Mouse (Mus musculus) heart, embryonic 16.5 days (tissue): ENCODE measurements around the gene Rap1gap2. TPM values are rescaled to one million over a fixed set of nuclear protein-coding genes. Genes with fewer than 3 reads are reported as not detected.

Experiments used
- ATAC-seq: fragments of 200-750 bp; cut with Nextera tagmentation; replicated peaks from 2 replicates; pipeline ENCODE4 v1.8.0; 2017; ENCODE audit warnings: moderate number of reproducible peaks; ENCODE audit not compliant: insufficient read depth, low FRiP score; ENCODE audit errors: extremely low read depth
- H3K27ac ChIP-seq: fragments of 300-500 bp; sonication (generic); 2 replicates; pipeline ENCODE4 v1.5.1; 2014; ENCODE audit warnings: mild to moderate bottlenecking, low read length, control low read depth, moderate library complexity
- H3K27me3 ChIP-seq: fragments of 300-500 bp; sonication (generic); 2 replicates; pipeline ENCODE4 v1.6.1; 2014; ENCODE audit warnings: low read length, mixed read lengths; ENCODE audit not compliant: control insufficient read depth, insufficient read depth
- H3K36me3 ChIP-seq: fragments of 300-500 bp; sonication (generic); 2 replicates; pipeline ENCODE4 v1.6.1; 2014; ENCODE audit not compliant: control insufficient read depth, insufficient read depth
- H3K4me1 ChIP-seq: fragments of 300-500 bp; sonication (generic); 2 replicates; pipeline ENCODE4 v1.6.1; 2014; ENCODE audit warnings: low read length, mixed read lengths; ENCODE audit not compliant: control insufficient read depth, insufficient read depth
- H3K4me2 ChIP-seq: fragments of 300-500 bp; sonication (generic); 2 replicates; pipeline ENCODE4 v1.6.1; 2014; ENCODE audit warnings: low read depth, mild to moderate bottlenecking, control low read depth, low read length
- H3K4me3 ChIP-seq: fragments of 300-500 bp; sonication (generic); 2 replicates; pipeline ENCODE4 v1.5.1; 2014; ENCODE audit warnings: mild to moderate bottlenecking, control low read depth, low read length
- H3K9ac ChIP-seq: fragments of 300-500 bp; sonication (generic); 2 replicates; pipeline ENCODE4 v1.6.1; 2014; ENCODE audit warnings: low read length, control low read depth
- H3K9me3 ChIP-seq: fragments of 300-500 bp; sonication (generic); replicated peaks from 2 replicates; pipeline ENCODE4 v1.6.1; 2016; ENCODE audit warnings: low read length; ENCODE audit not compliant: control insufficient read depth
- WGBS: fragments of 180-500 bp; shearing (Covaris S2); extraction: QIAGEN DNeasy Blood & Tissue Kit; methylation state at CpG from one replicate; pipeline ENCODE4 v1.1.7; 2014; 5-methylcytosine and 5-hydroxymethylcytosine counted together
- polyA plus RNA-seq: library from polyadenylated mRNA; unstranded; fragments of >200 nt; fragmentation: Nextera tagmentation; extraction: Ambion mirVana; gene quantifications from 2 replicates; pipeline ENCODE4 v1.2.1, GENCODE M21; 2015

Rap1gap2 gene
- 2.0 and 3.0 TPM in 2 replicates for polyA plus RNA-seq

DNA sequence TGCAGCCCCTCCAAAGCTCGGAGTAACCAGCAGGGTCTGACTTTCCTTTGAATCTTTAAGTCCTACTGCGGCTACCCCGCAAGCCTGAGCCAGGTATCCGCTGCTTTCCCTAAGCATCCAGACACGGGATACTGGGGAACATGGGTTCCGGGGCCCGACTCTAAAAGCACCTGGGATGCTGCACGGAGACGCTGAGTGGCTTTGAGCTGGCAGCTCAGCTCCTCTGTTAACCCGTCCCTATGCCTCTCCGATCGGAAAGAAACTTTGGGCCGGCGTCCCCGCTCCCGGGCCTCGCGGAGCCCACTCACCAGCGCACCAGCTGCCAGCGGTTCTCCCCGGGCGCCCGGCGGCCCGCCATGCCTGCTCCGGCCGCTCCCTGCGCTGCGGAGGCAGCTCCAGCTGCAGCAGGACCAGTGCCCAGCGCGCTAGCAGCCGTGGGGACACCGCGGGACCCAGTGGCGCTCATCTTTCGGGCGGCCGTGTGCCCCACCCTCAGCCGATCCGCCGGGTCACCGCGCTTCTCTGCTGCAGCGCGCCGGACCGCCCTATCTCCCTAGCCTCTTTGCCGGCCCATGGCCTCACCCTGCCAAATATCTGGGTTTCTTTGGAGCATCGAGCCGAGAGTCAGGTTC lies at the start of gene Rap1gap2:
Gene Rap1gap2, minus strand, starts transcription at position 371 of the 632 bp plus-strand sequence.
- Histone ChIP-seq H3K9me3 (no peaks in the 10 kb centered on the region), H3K4me3 (peak within 1 kb of the TSS; percentile 48), H3K36me3 (no peaks in the 10 kb centered on the region), H3K4me1 (0 out of 2 replicates have a peak, but pooled peaks cover 10% of the 10 kb centered on the region), H3K9ac (peak within 1 kb of the TSS; percentile 42; the same call in 1 of the 2 replicates), H3K4me2 (peak within 1 kb of the TSS; percentile 74), H3K27ac (no peak within 1 kb of the TSS), H3K27me3 (peaks cover 34% of the 10 kb centered on the region)
- no peak for ATAC-seq
- WGBS = 2% methylated on average over 50 of the region's 50 CpGs

DNA sequence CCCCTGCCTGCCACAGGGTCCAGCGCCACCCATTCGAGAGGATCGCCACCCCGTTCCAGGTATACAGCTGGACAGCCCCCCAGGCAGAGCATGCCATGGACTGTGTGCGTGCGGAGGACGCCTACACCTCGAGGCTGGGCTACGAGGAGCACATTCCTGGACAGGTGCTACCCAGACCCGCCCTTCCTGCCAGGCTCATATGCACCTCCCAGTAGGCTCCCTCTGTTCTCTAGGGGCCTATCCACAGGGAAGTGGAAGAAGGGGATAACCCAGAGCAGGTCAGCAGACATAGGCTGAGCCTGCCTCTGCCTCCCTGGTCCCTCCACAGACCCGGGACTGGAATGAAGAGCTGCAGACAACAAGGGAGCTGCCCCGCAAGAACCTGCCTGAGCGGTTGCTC lies 49.6 kb upstream of the Rap1gap2 start:
- Histone ChIP-seq H3K4me3 (no peak overlapping the region), H3K27ac (no peak overlapping the region), H3K27me3 (no peaks in the 10 kb centered on the region), H3K4me1 (peaks cover 3% of the 10 kb centered on the region; the same call in 1 of the 2 replicates), H3K9ac (no peak overlapping the region), H3K9me3 (no peaks in the 10 kb centered on the region), H3K36me3 (peaks cover 85% of the 10 kb centered on the region), H3K4me2 (no peak overlapping the region)
- no peak for ATAC-seq
- WGBS = 92% methylated on average over 13 of the region's 13 CpGs

DNA sequence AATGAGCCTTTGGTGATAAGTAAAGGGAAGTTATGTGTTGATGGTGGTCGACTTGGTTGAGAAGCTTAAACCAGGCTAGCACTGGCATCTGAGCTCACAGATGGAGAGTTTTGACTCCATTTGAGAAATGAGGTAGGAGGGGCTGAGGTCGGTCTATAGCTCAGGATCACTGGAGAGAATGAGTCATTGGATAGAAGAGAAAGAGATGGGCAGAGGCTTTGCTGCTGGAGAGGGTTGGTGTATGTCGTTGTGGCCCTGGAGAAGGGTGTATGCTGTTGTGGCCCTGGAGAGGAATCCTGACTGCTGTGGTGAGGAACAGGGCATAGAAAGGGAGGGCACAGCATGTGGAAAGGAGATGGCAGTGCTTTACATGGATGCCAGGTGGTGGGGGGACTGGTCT lies 45.2 kb upstream of the Rap1gap2 start:
- H3K4me2 ChIP-seq = no peak overlapping the region
- no peaks in the 10 kb centered on the region for H3K9me3 ChIP-seq
- 69% methylated on average over 3 of the region's 3 CpGs for WGBS
- no peak overlapping the region for H3K27ac ChIP-seq
- no peak overlapping the region for H3K9ac ChIP-seq
- ATAC-seq = no peak
- peaks cover 44% of the 10 kb centered on the region for H3K36me3 ChIP-seq
- H3K27me3 ChIP-seq = no peaks in the 10 kb centered on the region
- no peak overlapping the region for H3K4me3 ChIP-seq
- peaks cover 45% of the 10 kb centered on the region for H3K4me1 ChIP-seq

DNA sequence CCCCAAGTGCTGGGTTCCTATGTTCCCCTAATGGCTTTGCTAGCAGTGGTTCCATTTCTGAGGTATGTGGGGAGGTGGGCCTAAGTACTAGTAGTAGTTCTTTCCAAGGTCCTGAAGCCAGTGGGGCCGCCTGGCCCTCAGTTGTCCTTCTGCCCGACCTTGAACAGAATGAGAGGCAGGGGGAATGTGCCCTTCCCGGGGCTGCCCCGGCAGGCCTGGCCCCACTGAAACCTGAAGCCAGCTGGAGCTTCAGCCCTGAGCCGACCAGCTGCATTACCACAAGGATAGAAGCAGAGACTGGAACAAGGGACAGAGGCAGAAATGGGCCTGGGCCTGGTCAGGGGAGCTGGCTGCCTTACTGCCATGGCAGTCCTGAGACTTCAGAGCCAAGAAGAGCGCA lies 42.7 kb upstream of the Rap1gap2 start:
- peak overlapping the region; percentile 26 for H3K4me3 ChIP-seq
- H3K36me3 ChIP-seq = peaks cover 19% of the 10 kb centered on the region
- peak overlapping the region; percentile 64 for H3K4me2 ChIP-seq
- peak overlapping the region; percentile 70 for H3K9ac ChIP-seq
- no peaks in the 10 kb centered on the region for H3K27me3 ChIP-seq
- ATAC-seq = peak; percentile 43
- no peaks in the 10 kb centered on the region for H3K9me3 ChIP-seq
- 43% methylated on average over 6 of the region's 6 CpGs for WGBS
- peaks cover 54% of the 10 kb centered on the region for H3K4me1 ChIP-seq
- H3K27ac ChIP-seq = peak overlapping the region; percentile 95

DNA sequence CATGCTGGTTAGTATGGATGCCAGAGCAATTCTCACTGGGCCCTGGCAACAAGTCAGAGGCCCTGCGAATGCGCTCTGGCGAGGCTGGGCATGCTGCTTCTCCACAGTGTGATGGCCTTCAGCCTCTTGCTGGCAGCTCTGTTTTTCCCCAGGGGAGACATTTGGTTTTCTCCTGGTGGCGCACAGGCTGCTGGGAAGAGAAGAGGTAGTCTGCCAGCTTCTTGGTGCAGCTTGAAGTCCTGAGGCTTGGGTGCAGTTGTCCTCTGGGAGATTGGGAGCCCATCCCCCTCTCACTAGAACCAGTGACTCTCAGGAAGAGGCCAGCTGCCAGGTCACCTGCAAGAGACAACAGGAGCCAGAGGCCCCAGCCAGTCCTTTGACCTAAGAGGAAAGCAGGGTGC lies 42.1 kb upstream of the Rap1gap2 start:
- 63% methylated on average over 4 of the region's 4 CpGs for WGBS
- Histone ChIP-seq H3K4me2 (peak overlapping the region; percentile 64), H3K36me3 (peaks cover 13% of the 10 kb centered on the region), H3K4me3 (peak overlapping the region; percentile 26), H3K9ac (peak overlapping the region; percentile 70), H3K27ac (peak overlapping the region; percentile 95), H3K4me1 (peaks cover 54% of the 10 kb centered on the region), H3K27me3 (no peaks in the 10 kb centered on the region), H3K9me3 (no peaks in the 10 kb centered on the region)
- ATAC-seq = peak; percentile 23; the same call in 1 of the 2 replicates

DNA sequence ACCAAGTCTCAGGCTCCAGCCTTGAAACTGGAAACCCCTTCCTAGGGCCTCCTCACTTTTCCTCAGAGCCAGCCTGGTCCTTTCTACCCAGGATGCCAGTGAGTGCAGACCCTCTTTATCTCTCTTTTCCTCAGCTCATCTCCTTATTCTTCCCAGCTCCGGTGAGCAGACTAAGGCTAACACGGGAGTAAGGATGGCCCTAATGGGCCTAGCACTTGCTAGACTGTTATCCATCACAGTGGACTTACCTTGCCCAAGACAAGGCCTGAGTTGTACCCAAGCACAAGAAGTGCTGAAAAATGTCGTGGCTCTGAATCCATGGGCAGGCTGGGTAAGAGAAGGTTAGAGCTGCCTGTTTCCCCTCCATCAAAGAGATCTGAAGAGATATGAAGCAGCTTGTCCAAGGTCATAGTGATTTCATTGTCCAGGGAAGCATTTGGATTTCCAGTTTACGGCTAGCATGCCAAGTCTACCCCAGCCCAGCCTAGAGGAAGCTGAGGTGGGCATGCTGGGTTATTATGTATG lies 39.9 kb upstream of the Rap1gap2 start:
- WGBS = 23% methylated on average over 4 of the region's 4 CpGs
- H3K9ac ChIP-seq = peak overlapping the region; percentile 98
- no peak for ATAC-seq
- peak overlapping the region; percentile 64 for H3K4me2 ChIP-seq
- H3K27ac ChIP-seq = peak overlapping the region; percentile 93
- H3K36me3 ChIP-seq = no peaks in the 10 kb centered on the region
- no peaks in the 10 kb centered on the region for H3K9me3 ChIP-seq
- H3K4me1 ChIP-seq = peaks cover 54% of the 10 kb centered on the region
- peak overlapping the region; percentile 75 for H3K4me3 ChIP-seq
- H3K27me3 ChIP-seq = no peaks in the 10 kb centered on the region

DNA sequence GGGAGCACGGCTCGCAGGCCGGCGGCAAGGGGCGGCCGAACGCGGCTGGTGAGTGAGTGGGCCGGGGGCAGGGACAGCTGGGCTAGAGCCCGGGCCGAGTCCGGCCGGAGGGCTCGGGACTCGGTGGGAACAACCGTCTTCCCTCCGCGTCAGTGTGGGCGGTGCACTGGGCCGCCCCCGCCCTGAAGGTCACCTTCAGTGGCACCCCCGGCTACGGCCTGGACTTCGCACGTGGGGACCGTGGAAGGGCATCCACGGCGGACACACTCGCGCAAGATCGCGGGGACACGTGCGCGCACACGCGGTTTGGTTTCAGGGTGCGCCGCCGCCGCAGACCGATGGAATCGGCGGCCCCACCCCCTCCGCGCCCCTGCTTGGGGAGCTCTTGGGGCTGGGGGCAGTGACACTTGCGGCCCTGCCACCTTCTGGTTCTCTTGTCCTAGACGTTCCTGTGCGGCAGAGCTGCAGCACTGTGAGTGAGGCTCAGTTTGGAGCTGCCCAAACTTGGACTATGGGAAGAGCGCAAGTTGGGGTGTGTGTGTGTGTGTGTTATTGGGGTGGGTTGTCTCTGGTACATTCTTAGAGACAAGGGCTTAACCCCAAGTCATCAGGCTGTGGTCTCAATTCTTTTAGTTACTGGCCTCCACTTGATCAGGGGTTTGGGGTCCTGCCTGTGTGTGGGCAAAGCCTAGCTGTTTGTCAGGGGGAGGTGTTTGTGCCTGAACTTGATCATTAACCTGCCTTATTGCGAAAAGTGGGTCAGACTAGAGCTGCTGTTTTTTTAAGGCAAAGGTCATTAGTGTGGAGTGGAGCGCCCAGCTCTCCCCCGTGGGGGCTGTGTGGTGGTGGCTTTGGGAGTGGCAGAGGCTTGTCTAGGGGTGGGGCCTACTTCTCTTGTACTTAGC lies 39.2 kb upstream of the Rap1gap2 start:
- Histone ChIP-seq H3K9me3 (no peaks in the 10 kb centered on the region), H3K27ac (peak overlapping the region; percentile 93), H3K4me1 (peaks cover 46% of the 10 kb centered on the region), H3K4me2 (peak overlapping the region; percentile 64), H3K9ac (peak overlapping the region; percentile 98), H3K4me3 (peak overlapping the region; percentile 75), H3K27me3 (no peaks in the 10 kb centered on the region), H3K36me3 (no peaks in the 10 kb centered on the region)
- under 1% methylated on average over 47 of the region's 53 CpGs for WGBS
- ATAC-seq = peak; percentile 11; the same call in 1 of the 2 replicates

DNA sequence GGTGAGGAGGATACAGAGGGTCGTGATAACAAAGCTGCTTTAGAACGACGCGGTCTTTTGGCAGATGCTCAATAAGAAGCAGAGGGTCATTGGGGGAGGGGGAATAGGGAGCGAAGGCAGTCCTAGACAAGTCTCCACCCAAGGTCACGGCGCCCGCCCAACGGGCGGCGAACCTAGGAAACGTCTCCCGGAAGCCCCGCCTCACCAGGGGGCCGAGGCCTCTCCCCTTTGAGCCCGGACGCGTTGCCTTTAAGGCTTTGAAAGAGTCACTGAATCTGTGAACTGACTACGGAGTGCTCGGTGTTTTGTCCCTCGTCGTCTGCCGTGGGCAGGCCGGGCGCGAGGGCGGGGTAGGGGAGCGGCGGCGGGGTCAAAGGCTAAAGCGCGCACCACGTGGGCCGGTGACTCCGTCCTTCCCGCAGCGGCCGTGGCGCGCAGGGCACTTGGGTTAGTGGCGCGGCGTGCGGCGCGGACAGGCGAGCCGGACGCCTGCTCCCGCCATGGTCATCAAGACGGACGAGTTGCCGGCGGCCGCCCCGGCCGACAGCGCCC lies 38.5 kb upstream of the Rap1gap2 start, which contains the start of gene Cluh:
Gene Cluh, plus strand, starts transcription at position 401 of the 552 bp plus-strand sequence.
- H3K27me3 ChIP-seq = no peaks in the 10 kb centered on the region
- no peaks in the 10 kb centered on the region for H3K36me3 ChIP-seq
- H3K4me1 ChIP-seq = peaks cover 40% of the 10 kb centered on the region
- H3K9ac ChIP-seq = peak within 1 kb of the TSS; percentile 98
- WGBS = under 1% methylated on average over 55 of the region's 58 CpGs
- ATAC-seq = peak; percentile 84
- no peaks in the 10 kb centered on the region for H3K9me3 ChIP-seq
- H3K27ac ChIP-seq = peak within 1 kb of the TSS; percentile 93
- peak within 1 kb of the TSS; percentile 64 for H3K4me2 ChIP-seq
- peak within 1 kb of the TSS; percentile 75 for H3K4me3 ChIP-seq
